Mouse (Mus musculus): Measurements from ENCODE around the gene Hoxa5.

Hoxa5 gene

DNA sequence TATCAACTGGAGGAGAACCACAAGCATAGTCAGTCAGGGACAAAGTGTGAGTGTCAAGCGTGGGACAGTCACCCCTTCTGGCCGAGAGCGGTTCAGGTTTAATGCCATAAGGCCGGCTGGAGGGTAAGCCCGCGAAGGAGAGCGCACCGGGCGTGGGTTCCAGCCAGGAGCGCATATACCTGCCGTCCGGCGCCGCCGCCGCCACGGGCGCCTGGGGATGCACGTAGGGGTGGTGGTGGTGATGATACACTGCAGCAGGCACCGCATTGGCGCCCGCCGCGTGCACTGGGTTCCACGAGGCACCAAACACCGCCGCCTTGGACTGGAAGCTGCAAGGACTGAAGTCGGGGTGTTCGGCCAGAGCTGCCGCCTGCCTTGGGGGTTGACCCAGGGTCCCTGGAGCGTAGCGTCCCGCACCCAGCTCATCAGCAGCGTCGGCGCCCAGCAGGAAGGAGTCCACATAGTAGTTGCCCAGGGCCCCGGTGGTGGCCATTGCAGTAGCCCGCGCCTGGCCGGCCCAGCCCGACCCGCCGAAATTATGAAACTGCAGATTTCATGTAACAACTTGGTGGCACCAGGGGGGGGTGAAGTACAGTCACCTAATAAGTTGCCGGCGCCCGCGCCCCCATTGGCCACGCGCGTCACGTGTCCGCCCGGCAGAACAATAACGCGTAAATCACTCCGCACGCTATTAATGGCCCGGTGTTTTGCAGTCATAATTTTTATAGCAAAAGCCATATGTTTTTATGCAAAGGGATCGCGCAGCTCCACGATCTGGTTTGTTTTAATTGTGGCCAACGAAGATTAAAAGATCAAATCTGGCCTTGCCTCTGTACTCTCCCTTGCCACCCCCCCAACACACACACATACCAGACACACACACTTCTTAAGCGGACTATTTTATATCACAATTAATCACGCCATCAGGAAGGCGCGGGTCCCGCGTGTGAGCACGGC is 21.5 kb upstream of the Hoxa5 start:
- DNase-seq: no peak

DNA sequence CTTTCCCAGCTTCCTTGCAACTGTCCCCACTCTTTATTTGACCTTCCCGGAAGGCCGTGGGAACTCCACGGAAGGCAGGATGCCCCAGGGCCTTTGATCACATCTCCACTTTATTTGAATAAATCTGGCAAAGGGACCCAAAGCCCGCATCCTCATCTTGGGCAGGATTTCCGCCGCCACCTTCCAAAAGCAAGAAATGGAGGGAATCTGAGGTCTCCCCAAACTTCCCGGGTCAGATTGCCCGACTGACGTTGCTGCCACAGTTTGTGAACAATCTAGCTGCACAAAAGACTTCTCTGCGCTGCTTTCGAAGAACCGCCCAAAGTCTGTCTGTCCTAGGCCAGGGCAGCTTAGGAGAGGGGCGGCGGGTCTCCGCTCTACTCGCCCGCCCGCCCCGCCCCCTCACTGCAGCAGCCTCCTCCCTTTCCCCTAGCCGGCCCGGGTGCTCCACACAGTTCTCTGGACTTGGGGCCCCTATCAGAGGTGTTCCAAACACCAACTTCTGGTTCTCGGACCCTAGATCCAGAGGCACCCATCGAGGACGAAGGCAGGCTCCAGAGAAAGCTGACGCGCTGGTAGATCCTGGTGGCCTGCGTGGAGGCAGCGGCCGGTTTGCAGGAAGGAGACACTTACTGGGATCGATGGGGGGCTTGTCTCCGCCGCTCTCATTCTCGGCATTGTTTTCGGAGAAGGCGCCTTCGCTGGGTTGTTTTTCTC is 20.7 kb upstream of the Hoxa5 start:
- no peak for DNase-seq

DNA sequence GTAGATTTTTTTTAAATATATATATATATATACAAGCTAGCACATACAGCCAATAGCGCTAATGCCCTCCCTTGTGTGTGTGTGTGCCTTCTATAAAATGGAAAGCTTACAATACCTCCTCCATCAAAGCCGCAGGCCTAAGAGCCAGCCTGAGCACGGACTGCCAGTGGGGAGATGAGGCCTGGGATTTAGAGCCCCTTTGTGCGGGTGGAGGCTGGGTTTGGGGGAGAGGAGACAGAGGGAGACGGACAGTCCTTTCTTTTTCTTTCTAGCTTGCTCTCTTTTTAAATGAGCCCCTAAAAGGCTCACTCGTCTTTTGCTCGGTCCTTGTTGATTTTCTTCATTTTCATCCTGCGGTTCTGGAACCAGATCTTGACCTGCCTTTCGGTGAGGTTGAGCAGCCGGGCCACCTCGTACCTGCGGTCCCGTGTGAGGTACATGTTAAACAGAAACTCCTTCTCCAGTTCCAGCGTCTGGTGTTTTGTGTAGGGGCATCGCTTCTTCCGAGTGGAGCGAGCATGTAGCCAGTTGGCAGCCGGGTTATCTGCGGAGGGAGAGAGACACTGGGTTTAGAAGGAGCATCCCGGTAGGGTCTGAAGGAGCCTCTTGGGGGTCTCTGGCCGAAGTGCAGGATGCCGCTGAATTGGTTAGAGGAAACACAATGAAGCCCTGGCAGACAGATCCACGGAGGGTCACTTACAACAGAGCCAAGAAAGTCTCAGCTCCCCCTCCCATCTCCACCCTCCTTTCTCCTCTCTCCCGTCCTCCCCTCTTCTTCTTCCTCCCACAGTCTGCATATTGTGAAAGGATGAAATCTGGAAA is 19.8 kb upstream of the Hoxa5 start:
- DNase-seq: no peak

DNA sequence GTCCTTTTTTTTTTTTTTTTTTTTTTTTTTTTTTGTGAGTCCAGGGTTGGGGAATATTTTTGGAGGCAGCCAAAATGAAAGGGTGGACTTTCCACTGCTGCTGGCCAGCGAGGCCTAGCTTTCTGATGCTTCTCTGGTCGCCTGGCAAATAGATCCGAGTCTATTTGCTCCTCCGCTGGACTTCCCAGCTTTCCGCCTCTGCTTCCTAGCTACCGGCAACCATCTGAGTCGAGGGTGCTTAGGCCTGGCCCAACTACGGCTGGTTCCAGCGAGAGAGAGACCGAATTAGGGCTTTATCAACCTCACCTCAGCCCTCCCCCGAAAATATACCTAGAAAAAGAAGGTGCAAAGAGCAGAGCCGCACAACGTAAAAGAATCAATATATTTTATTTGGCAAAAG is 18.3 kb upstream of the Hoxa5 start:
- no peak for DNase-seq

DNA sequence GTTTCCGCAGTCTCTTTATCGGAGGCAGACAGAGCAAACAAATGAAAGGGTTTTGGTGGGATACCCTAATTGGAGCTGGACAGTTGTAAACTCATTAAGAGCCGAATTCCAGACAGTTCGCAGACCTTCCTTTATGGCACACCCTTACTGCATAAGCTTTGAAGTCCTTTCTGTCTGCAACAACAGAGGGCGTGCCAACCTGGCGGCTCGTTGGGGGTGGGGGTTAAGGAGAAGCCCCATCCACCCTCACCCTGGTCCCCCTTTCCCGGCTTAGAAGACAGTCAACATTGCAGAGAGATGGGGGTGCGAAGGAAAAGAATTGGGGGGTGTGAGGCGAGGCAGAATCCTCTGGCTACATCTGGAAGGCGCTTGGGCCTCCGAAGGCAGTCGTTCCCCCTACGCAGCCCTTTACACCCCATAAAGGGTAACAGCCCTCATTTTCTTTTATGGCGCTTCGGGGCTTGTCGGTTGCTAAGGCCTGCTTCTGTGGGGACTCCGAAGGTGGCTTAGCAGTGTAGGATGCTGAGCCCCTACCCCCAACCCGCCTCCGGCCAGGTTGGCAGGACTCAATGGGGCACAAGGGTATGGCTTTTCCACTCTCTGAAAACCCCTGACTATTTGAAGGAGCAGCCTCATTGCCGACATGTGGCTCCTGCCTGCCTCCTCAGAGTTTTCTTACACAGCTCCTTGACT is 17.8 kb upstream of the Hoxa5 start:
- no peak for DNase-seq

DNA sequence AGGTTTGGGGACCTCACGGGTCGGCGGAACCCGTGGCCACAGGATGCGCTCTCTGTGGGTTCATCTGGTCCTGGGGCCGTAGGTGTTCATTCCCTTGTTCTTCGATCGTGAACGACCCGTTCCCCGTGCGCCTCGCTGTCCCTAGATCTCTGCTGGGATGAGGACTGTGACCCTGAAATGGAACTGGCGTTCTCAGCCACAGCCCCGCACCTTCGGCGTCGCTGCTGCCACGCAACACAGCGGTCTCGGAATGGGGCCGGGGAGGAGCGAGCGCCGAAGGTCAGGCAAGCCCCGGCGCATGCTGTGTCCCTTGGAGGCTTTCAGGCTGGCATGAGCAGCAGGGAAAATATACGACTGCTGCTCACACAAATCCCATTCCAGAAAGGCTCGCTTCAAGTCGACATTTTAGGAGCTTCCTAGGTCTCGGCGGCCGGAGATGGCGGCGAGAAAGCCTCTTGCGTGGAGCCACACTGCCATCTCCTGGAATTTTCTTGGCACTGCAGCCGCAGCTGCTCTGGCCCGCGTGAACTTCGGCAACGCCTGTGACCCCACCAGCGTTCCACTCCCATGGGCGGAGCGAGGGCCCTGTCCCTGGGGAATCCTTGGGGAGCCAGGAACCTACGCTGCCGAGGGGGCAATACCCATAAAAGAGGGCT is 17.1 kb upstream of the Hoxa5 start, which contains the start of gene Hoxa7:
Hoxa7 (minus strand) TSS at position 518 of the 656 bp plus-strand sequence.
- DNase-seq: peak; percentile 72

DNA sequence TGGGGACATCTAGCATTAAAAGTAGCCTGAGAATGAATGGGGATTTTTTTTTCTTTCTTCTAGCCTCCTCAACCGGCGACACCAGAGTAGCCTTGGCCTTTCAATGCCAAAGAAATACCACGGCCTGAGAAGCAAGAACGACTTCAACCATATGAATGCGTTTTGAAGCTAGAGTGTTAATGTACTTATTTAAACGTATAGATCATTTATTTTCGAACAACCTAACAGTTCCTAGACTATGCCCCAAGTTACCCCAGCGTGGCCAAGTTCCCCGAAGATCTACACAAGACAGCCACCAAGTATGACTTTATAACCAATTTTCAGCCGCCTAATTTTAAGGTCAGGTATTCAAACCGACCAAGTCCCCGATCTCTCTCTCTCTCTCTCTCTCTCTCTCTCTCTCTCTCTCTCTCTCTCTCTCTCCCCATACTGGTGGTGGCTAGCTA is 16.5 kb upstream of the Hoxa5 start:
- no peak for DNase-seq

DNA sequence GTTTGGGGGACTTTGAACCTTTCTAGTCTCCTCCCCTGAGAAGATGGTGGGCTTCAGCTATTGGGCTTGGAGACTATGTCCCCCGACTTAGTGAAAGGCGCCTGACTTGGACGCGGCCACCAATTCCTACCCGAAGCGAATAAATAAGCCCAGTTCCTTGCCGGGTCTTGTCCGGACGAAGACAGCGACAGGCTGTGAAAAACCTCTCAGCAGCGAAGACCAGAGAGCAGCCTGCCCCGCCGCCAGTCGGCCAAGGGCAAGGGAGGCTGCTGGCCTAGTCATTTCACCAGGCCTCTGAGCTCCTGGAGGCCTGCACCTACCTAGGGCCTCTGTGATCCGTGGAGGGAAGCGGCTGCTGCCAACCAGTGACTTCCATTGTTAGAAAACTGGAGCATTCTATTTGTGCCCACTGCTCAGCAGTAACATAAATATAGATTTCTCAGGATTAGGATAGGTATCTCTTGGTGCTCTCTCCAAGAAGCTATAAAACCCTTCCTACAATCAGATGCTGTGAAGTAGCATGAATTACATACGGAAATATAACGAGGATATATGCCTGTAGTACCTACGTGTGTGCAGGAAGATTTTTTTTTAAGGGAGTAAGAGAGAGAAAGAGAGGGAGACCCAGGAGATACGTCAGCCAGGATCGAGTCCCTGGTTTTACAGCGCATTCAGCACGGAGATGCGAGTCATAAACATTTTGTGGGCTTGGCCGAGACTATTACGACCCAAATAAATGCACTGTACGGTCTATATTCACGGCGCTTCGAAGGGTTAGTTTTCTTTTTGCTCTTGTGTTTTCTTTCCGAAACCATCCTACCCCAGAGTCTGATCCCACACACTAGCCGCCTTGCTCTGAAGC is 15.8 kb upstream of the Hoxa5 start:
- no peak for DNase-seq

DNA sequence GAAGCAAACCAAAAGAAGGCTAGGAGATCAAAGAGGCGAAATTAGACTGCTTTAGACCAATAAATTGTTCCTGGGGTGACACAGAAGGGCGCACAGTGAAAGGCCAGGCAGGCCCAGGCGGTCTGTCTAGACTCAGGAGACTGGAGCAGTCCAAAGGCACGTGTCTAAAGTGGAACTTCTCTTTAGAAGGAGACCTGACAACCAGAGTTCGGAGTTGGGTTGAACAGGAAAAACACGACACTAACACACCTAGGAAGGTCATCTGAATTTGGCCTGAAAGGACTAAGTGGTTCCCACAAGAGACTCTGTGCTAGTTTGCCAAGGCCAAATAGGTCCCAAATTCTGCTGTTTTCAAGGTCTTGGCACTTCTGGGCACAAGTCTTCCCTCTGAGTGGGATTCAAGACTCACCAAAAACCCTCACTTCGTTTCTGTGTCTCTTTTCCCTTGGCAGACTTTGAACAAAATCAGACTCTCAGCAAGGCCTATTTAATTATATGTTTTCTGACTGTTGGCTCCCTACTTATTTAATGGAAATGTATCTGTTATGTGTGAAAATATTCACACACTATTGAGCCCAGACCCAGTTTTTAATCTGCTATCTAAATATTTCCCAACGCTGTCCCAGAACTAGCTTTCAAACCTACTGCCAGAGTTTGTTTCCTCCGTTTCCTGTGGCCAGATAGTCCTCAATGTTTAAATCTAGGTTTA is 15.0 kb upstream of the Hoxa5 start:
- DNase-seq: no peak

DNA sequence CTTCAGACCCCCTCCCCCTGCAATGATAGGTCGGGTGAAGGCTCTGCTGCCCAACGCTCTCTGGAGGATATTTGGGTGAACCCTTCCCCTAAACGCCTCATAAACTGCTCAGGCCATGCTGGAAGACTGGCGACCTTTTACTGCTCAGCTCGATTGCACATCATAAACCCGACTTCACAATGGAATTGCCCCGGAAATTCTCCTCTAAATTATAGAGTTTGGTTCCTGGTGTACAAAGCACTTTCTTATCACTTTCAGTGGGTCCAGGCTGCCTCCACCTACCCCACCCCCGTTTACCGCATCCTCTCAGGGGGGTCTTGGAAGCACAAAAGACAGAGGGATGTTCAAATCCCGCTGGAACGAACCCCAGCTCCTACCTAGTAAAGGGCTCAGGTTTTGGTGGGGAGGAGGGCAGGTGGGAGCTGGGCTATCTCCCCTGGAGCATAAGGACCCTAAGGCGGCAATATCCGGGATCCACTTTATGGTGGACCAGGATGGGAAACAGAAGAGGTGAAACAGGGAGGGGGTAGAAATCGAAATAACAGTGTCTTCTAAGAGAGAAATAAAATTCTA is 14.3 kb upstream of the Hoxa5 start:
- no peak for DNase-seq

DNA sequence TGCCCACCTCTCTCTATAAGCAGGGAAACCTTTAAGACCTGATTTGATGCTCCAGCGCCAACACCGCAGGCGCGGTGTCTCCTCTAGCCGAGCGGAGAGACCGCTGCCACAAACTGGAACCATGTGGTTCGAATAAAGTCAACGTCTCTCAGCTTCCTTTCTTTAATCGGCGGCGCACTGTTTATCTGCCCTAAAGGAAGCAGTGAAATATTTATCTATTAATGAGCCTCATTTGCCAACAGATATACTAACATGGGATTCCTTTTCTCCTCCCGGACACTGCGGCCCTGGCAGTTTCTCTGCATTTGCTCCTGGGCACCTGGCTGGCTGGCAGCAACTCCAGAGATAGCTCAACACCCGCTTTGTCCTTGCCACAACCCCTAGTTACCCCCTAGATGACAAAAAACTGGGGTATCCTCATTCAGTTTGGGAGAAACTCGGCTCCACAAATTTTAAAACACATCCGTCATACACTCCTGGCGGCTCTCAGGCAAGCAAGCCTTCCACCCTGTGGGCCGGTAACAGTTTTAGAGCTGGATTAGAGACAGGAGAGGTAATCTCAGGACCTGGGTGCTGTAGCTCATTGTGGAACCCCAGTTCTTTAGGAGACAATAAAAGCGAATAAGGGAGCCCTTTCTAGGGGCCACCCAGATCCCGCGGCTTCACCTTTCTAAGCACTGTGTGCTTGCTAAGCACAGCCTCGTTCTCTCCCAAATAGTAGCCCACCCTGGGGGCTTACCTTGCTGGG is 13.7 kb upstream of the Hoxa5 start:
- no peak for DNase-seq

DNA sequence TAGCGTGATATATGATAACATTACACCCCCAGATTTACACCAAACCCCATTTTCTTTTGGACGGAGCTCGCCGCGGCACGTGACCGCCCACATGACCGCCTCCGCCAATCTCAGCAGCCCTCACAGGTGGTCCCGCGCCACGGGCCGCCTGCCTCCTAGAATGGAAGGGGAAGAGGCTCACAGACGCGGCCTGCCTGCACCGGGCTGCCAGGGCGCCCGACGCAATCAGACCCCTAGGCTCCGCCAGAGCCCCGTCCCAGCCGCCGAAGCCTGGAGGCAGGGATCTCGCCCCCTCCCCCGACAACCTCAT is 13.0 kb upstream of the Hoxa5 start:
- no peak for DNase-seq

DNA sequence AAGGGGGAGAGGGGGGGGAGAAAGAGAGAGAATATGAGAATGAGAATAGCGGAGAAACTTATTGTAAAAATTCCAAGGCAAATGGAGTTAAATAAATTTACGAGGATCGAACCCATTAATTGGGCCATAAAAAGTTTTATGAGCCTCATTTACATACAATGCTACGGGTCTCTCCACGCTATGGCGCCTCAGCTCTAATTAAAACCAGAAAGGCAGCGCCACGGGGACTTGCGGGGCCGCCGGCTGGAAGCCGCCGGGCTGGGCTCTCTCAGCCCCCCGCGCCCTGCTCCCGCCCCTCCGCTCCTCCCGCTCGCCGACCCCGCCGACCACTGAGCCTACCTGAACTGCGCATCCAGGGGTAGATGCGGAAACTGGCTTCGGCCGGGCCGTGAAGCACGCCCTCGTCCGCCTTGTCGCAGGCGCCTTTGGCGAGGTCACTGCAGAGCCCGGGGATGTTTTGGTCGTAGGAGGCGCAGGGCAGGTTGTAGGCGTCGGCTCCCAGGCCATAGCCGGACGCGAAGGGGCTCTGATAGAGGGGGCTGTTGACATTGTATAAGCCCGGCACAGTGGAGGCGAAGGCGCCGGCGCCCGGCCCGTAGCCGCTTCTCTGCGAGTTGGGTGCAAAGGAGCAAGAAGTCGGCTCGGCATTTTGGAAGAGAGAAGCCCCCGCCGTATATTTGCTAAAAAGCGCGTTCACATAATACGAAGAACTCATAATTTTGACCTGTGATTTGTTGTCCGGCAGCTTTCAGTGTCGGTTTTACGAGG is 12.5 kb upstream of the Hoxa5 start:
- no peak for DNase-seq

DNA sequence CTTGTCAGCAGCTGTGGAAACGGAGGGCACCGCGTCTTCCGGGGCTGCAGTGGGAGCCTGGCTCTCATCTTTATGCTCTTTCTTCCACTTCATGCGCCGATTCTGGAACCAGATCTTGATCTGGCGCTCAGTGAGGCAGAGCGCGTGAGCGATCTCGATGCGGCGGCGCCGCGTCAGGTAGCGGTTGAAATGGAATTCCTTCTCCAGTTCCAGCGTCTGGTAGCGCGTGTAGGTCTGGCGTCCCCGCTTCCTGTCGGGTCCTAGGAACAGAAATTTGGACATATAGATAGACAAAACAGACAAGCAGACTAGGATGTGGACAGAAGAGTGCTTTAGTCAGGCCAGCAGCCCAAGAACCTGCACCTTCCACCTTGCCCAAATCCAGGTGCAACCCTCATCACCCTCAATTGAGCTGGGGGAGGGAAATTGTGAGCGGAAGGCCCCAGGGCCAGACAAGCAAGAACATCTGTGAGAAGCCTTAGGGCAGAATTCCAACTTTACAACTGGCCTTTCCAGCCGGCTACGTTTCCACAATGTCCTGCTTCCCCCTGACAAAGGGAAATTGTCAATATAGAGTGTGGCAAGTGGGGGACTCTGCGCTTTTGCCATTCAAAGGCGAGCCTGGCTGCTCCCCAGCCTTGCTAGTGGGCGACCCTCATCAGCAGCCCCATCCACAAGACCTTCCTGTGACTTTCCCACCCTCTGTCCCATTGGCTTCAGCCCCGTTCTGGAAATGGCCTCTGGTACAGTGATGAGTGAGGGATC is 11.6 kb upstream of the Hoxa5 start:
- no peak for DNase-seq

DNA sequence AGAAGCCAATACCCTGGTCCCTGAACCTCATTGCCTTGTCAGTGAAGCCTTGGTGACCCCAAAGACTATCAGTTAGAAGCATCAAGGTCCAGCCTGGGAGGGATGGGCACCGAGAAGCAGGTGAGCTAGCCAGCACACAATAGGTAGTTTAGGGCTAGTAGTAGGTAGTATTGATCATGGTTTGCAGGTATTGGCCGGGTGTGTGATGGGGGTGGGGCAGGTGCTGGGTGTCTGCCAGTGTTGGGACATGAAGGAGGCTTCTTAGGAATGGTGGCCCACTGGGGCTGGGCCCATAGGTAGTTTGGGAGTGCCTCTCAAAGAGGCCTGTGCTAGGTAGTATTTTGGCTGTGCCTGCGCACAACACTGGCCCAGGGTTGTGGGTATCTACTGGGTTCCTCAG is 10.7 kb upstream of the Hoxa5 start:
- DNase-seq: no peak

DNA sequence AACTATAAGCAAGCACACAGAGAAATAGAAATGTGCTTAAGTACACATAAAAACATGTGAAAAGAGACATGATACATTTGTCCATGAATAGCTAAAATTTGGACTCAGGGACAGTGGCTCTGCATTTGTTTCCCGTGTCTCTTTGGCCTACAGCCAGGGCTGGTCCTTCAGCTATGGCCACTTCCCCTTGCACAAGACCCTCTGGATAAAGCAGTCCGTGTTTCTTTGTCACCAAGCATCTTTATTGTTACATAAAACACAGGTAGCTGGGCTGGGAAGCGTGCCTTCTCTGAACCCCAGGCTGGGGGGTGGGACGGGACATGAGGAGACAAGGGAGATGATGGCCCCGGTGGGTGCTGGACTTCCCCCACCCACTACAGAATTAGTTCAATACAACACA is 9.9 kb upstream of the Hoxa5 start:
- no peak for DNase-seq

DNA sequence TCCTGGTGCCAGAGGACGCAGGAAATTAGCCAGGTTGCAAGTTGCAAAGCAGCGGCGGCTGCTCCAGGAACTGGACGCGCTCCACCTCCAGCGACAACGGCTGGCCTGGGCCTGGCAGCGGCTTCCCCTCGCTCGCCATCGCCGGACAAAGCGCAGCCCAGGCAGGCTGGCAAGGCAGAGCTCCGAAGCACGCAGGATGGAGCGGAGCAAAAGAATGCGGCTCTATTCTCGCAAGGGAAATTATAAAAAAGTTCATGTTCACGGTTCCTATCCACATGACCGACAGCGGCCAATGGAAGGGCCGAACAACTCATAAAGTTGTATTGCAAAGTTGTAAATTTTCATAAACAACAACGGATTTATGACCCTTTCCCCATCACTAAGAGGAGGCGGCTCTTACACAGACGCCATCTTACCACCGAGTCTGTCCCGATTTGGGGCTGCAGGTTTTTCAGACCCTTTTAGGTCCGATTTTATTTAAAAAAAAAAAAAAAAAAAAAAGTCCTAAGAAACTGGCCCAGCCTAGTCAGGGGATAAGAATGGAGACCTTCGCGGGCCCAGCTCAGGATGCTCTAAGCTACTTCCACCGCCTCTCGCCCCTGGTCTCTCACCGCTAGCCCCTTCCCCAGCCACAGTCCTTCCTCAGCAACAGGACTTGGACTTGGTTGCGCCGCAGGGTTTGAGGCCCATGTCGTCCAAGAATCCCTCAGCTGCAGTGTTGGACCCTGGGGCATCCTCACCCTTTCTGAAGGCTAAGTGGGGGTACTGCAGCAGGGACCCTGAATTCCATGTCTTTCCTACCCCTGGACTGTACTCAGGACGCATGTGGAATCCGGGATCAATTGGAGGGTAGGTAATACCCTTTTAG is 9.0 kb upstream of the Hoxa5 start, which contains the start of the genes Hoxa3 and Gm28308:
Hoxa3 (minus strand) TSS at position 218 of the 868 bp plus-strand sequence.
Gm28308 (minus strand) TSS at position 221 of the 868 bp plus-strand sequence.
- DNase-seq: no peak
